Mouse (Mus musculus) CH12.LX (cell line): Measurements from ENCODE around the gene Scarf2. TPM values are rescaled to one million over a fixed set of nuclear protein-coding genes. Genes with fewer than 3 reads are reported as not detected.

Source experiments
- DNase-seq: peaks from one replicate; pipeline ENCODE4 v3.0.0-alpha.2; 2013; ENCODE audit errors: extremely low read depth
- H3K27ac ChIP-seq: 2 replicates; pipeline ENCODE4 v1.5.1; 2012; ENCODE audit warnings: low read depth, mild to moderate bottlenecking, control low read depth, moderate library complexity; ENCODE audit not compliant: insufficient read depth
- H3K27me3 ChIP-seq: replicated peaks from 2 replicates; pipeline ENCODE3; 2012; ENCODE audit warnings: inconsistent platforms
- H3K36me3 ChIP-seq, 2 experiments: replicated peaks in 1 of 2; 2 replicates each; pipeline versions ENCODE3 to v1.6.1; 2012; ENCODE audit warnings: inconsistent platforms in 1 of 2, low read length in 1 of 2, mild to moderate bottlenecking in 1 of 2, mixed read lengths in 1 of 2, moderate library complexity in 1 of 2; ENCODE audit not compliant: control insufficient read depth in 1 of 2, insufficient read depth in 1 of 2
- H3K4me1 ChIP-seq, 2 experiments: 2 replicates each; pipeline ENCODE4 v1.6.1; 2012; ENCODE audit warnings: inconsistent platforms in 1 of 2, moderate library complexity in 1 of 2; ENCODE audit not compliant: insufficient read depth in 2 of 2, control insufficient read depth in 1 of 2
- H3K4me2 ChIP-seq: 2 replicates; pipeline ENCODE4 v1.6.1; 2012; ENCODE audit warnings: low read depth, mild to moderate bottlenecking, control low read depth; ENCODE audit not compliant: poor library complexity, insufficient read depth, severe bottlenecking
- H3K4me3 ChIP-seq, 3 experiments: fragments of 150-350 bp in 1 of 3; sonication (generic) in 1 of 3; replicated peaks in 1 of 3; 2 replicates each; pipeline versions ENCODE3 to v1.5.1; 2011 to 2012; ENCODE audit warnings: low read depth in 2 of 3, low read length in 2 of 3, mild to moderate bottlenecking in 2 of 3, moderate library complexity in 2 of 3, control low read depth in 1 of 3, improper control_type of control experiment in 1 of 3, inconsistent platforms in 1 of 3, mixed read lengths in 1 of 3; ENCODE audit not compliant: poor library complexity in 1 of 3
- H3K79me2 ChIP-seq: replicated peaks from 2 replicates; pipeline ENCODE4 v1.6.1; 2012; ENCODE audit warnings: mild to moderate bottlenecking, moderate library complexity; ENCODE audit not compliant: control insufficient read depth, poor library complexity, insufficient read depth, severe bottlenecking; ENCODE audit errors: extremely low read depth
- H3K9ac ChIP-seq: 2 replicates; pipeline ENCODE4 v1.6.1; 2012; ENCODE audit warnings: low read depth, mild to moderate bottlenecking, control low read depth, moderate library complexity; ENCODE audit not compliant: insufficient read depth
- H3K9me3 ChIP-seq: replicated peaks from 2 replicates; pipeline ENCODE3; 2012; ENCODE audit warnings: low read length, inconsistent platforms, mixed read lengths
- BHLHE40 ChIP-seq: IDR thresholded peaks from 2 replicates; pipeline ENCODE4 v1.6.1; 2011; ENCODE audit warnings: mild to moderate bottlenecking, low read depth, low read length, improper control_type of control experiment
- CHD1 ChIP-seq: IDR thresholded peaks from 2 replicates; pipeline ENCODE4 v1.6.1; 2012; ENCODE audit warnings: low read depth, low read length, improper control_type of control experiment, inconsistent platforms
- CTCF ChIP-seq, 2 experiments: IDR thresholded peaks in 1 of 2; conservative IDR thresholded peaks in 1 of 2; 2 replicates each; pipeline ENCODE4 v1.5.1; 2011 to 2012; ENCODE audit warnings: low read depth in 2 of 2, low read length in 2 of 2, improper control_type of control experiment in 1 of 2, inconsistent platforms in 1 of 2, mild to moderate bottlenecking in 1 of 2, moderate library complexity in 1 of 2
- E2F4 ChIP-seq: IDR thresholded peaks from 2 replicates; pipeline ENCODE4 v1.6.1; 2011; ENCODE audit warnings: low read depth, low read length, improper control_type of control experiment; ENCODE audit not compliant: insufficient replicate concordance
- GABPA ChIP-seq: IDR thresholded peaks from 2 replicates; pipeline ENCODE4 v1.6.1; 2012; ENCODE audit warnings: low read depth, low read length, improper control_type of control experiment, inconsistent platforms; ENCODE audit not compliant: insufficient replicate concordance
- JUN ChIP-seq: IDR thresholded peaks from 2 replicates; pipeline ENCODE4 v1.6.1; 2011; ENCODE audit warnings: low read depth, mild to moderate bottlenecking, low read length, improper control_type of control experiment, moderate library complexity; ENCODE audit not compliant: insufficient read depth
- KAT2A ChIP-seq: IDR thresholded peaks from 2 replicates; pipeline ENCODE4 v1.6.1; 2012; ENCODE audit warnings: low read length, improper control_type of control experiment, inconsistent platforms; ENCODE audit not compliant: insufficient replicate concordance
- MAZ ChIP-seq: IDR thresholded peaks from 2 replicates; pipeline ENCODE4 v1.6.1; 2012; ENCODE audit warnings: low read depth, mild to moderate bottlenecking, inconsistent platforms, low read length, improper control_type of control experiment, moderate library complexity
- MEF2A ChIP-seq: IDR thresholded peaks from 2 replicates; pipeline ENCODE4 v1.6.1; 2014; ENCODE audit warnings: low read depth, mild to moderate bottlenecking, inconsistent platforms, low read length, improper control_type of control experiment, borderline replicate concordance
- MXI1 ChIP-seq: IDR thresholded peaks from 2 replicates; pipeline ENCODE4 v1.6.1; 2011; ENCODE audit warnings: mild to moderate bottlenecking, low read depth, low read length, improper control_type of control experiment
- MYC ChIP-seq: IDR thresholded peaks from 2 replicates; pipeline ENCODE4 v1.6.1; 2011; ENCODE audit warnings: low read depth, mild to moderate bottlenecking, improper control_type of control experiment, low read length
- NELFE ChIP-seq: IDR thresholded peaks from 2 replicates; pipeline ENCODE4 v1.6.1; 2011; ENCODE audit warnings: low read depth, low read length, improper control_type of control experiment
- PAX5 ChIP-seq: IDR thresholded peaks from 2 replicates; pipeline ENCODE4 v1.6.1; 2012; ENCODE audit warnings: low read length, inconsistent platforms, mixed read lengths
- POLR2AphosphoS2 ChIP-seq: IDR thresholded peaks from 2 replicates; pipeline ENCODE4 v1.6.1; 2011; ENCODE audit warnings: low read depth, low read length, improper control_type of control experiment
- RCOR1 ChIP-seq: conservative IDR thresholded peaks from 2 replicates; pipeline ENCODE4 v1.6.1; 2012; ENCODE audit warnings: low read depth, mild to moderate bottlenecking, inconsistent platforms, low read length, improper control_type of control experiment
- TCF12 ChIP-seq: IDR thresholded peaks from 2 replicates; pipeline ENCODE4 v1.6.1; 2014; ENCODE audit warnings: low read depth, mild to moderate bottlenecking, inconsistent platforms, low read length, improper control_type of control experiment
- USF2 ChIP-seq: conservative IDR thresholded peaks from 2 replicates; pipeline ENCODE4 v1.6.1; 2011; ENCODE audit warnings: low read depth, low read length, improper control_type of control experiment
- ZC3H11A ChIP-seq: IDR thresholded peaks from 2 replicates; pipeline ENCODE4 v1.6.1; 2012; ENCODE audit warnings: low read depth, mild to moderate bottlenecking, inconsistent platforms, low read length, improper control_type of control experiment
- ZKSCAN1 ChIP-seq: IDR thresholded peaks from 2 replicates; pipeline ENCODE4 v1.6.1; 2012; ENCODE audit warnings: low read depth, inconsistent platforms, low read length, improper control_type of control experiment, borderline replicate concordance
- ZNF384 ChIP-seq: IDR thresholded peaks from 2 replicates; pipeline ENCODE4 v1.6.1; 2012; ENCODE audit warnings: low read depth, low read length, improper control_type of control experiment, inconsistent platforms
- dilution Hi-C: fragments of 300-500 bp; cut with MboI; formaldehyde crosslinking; loops from 2 replicates; pipeline ENCODE4 v1.14.3; 2020; ENCODE audit warnings: low sequenced_read_pairs; ENCODE audit not compliant: extremely low pct_unique_long_range_greater_than_20kb, extremely low pct_ligation_motif_present
- in situ Hi-C: fragments of 300-500 bp; cut with MboI; formaldehyde crosslinking; loops from 3 replicates; pipeline ENCODE4 v1.14.3; 2019; ENCODE audit warnings: low sequenced_read_pairs, low pct_ligation_motif_present, low pct_unique_long_range_greater_than_20kb, mixed read lengths
- polyA plus RNA-seq: library from polyadenylated mRNA; unstranded; fragments of >175 nt; gene quantifications from 2 replicates; pipeline ENCODE4 v1.2.1, GENCODE M21; 2012; ENCODE audit warnings: low read depth; ENCODE audit not compliant: insufficient read length
- total RNA-seq, 2 experiments: library from RNA; depleted of rRNA; stranded (reverse); fragments of 300-350 nt in 1 of 2; fragments of >200 nt in 1 of 2; gene quantifications; 2 replicates each; pipeline ENCODE4 v1.2.3; 2012 to 2014

The Scarf2 gene
- total and polyA plus RNA-seq, 3 experiments, result not detected

- TF ChIP-seq GABPA, result no peak
- no peak for TF ChIP-seq JUN
- TF ChIP-seq MYC, result no peak
- no peak for TF ChIP-seq NELFE
- TF ChIP-seq CTCF (conservative IDR thresholded peaks at IDR 0.05 in 1 of 2, IDR thresholded peaks at IDR 0.05 in 1 of 2; ENCODE audit: low read depth in 2 of 2, low read length in 2 of 2), result no peak
- no peak for TF ChIP-seq MXI1
- no peak for TF ChIP-seq MAZ
- TF ChIP-seq E2F4, result no peak
- no peak for TF ChIP-seq USF2
- no peak for TF ChIP-seq MEF2A
- TF ChIP-seq CHD1, result no peak
- TF ChIP-seq ZC3H11A, result no peak
- no peak for TF ChIP-seq TCF12
- TF ChIP-seq POLR2AphosphoS2, result no peak
- no peak for TF ChIP-seq RCOR1
- TF ChIP-seq ZNF384, result no peak
- no peak for TF ChIP-seq PAX5
- no peak for TF ChIP-seq KAT2A
- Histone ChIP-seq H3K36me3 (peaks cover 43 to 74% of the 10 kb centered on the region in 2 experiments), H3K4me2 (no peak overlapping the region), H3K4me3 (no peak overlapping the region), H3K9me3 (no peaks in the 10 kb centered on the region), H3K4me1 (no peaks in the 10 kb centered on the region), H3K27ac (no peak overlapping the region), H3K27me3 (no peaks in the 10 kb centered on the region), H3K79me2 (no peaks in the 10 kb centered on the region), H3K9ac (no peak overlapping the region)
- dilution Hi-C loops (no loop called here), in situ Hi-C loops (no loop called here)
- DNase-seq, result no peak
Observed at GRCm38 (mm10) chr16:17839976-17840375, 42.9 kb downstream of the Scarf2 start.

GRCm38 (mm10) chr16:17842437-17842836 is 45.4 kb downstream of the Scarf2 start:
- Histone ChIP-seq H3K9ac (no peak overlapping the region), H3K4me1 (peaks cover 0 to 6% of the 10 kb centered on the region in 2 experiments; a peak in 2 of 4 replicates), H3K27me3 (no peaks in the 10 kb centered on the region), H3K9me3 (no peaks in the 10 kb centered on the region), H3K27ac (no peak overlapping the region), H3K4me3 (no peak overlapping the region), H3K4me2 (no peak overlapping the region), H3K79me2 (no peaks in the 10 kb centered on the region), H3K36me3 (peaks cover 64 to 96% of the 10 kb centered on the region in 2 experiments)
- dilution Hi-C loops (no loop called here), in situ Hi-C loops (no loop called here)
- TF ChIP-seq MYC, result no peak
- no peak for TF ChIP-seq CTCF (conservative IDR thresholded peaks at IDR 0.05 in 1 of 2, IDR thresholded peaks at IDR 0.05 in 1 of 2; ENCODE audit: low read depth in 2 of 2, low read length in 2 of 2)
- no peak for TF ChIP-seq ZKSCAN1
- TF ChIP-seq KAT2A, result no peak
- TF ChIP-seq BHLHE40, result no peak
- TF ChIP-seq ZC3H11A, result no peak
- no peak for TF ChIP-seq E2F4
- no peak for TF ChIP-seq MAZ
- TF ChIP-seq ZNF384, result no peak
- DNase-seq, result no peak
